Mouse (Mus musculus) neutrophil, adult 5-6 weeks (primary cell): Measurements from ENCODE around the gene Trim46. TPM values are rescaled to one million over a fixed set of nuclear protein-coding genes. Genes with fewer than 3 reads are reported as not detected.
A peak's percentile ranks its signal among the peaks of the same experiment; 100 is the strongest.
"Not testable (repeated sequence)": the region's sequence is repeated elsewhere in the genome, so short reads cannot be mapped to it uniquely, and the experiment has no call there.

ENCODE experiments used
- ATAC-seq: fragments of 151-379, 151-347 bp; 2 replicates; pipeline ENCODE4 v1.8.0; 2017; ENCODE audit warnings: mild to moderate bottlenecking, moderate TSS enrichment; ENCODE audit not compliant: insufficient number of reproducible peaks, poor library complexity, low FRiP score, severe bottlenecking; ENCODE audit errors: extremely low read depth
- total RNA-seq: library from RNA; stranded (forward); fragments of 200-1000 nt; gene quantifications from 2 replicates; pipeline ENCODE4 v1.2.3, GENCODE M21; 2017

Trim46 gene
- total RNA-seq, 1 experiment from 2014 or later: 2.2 TPM

DNA sequence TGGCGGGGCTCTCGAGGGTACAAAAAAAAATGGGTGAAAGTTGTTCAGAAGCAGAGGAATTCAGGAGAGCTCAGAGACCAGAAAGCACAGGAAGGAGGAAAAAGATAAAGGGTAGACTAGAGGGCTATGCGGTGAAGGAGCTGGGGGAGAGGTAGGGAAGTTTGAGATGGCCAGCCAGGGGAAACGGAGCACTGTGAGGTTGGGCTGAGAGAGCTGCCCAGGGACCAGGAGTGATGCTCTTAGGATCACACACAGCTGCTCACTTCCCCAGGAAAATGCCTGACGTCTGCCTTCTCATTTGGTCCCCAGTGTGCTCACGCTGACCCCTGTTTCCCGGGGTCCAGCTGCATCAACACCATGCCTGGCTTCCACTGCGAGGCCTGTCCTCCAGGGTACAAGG is 26.6 kb downstream of the Trim46 start:
- ATAC-seq: no peak

DNA sequence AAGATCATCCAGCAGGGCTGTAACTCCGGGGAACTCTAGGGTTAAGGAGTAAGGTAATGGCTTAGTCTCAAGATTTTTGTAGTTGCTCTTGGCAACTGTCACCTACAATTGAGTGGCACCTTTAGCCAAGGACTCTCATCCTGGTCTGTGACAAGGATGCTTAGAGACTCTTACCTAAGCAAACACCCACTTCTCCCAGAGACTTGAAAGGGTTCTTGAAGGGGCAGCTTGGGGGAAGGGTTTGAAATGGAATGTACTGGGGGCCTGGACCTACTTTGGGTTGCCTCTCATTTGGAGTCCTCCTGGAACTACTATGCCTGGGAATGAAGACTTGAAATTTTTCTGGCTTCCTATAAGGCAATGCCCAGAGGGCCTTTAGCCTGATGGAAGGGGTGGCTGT is 27.8 kb downstream of the Trim46 start:
- no peak for ATAC-seq

DNA sequence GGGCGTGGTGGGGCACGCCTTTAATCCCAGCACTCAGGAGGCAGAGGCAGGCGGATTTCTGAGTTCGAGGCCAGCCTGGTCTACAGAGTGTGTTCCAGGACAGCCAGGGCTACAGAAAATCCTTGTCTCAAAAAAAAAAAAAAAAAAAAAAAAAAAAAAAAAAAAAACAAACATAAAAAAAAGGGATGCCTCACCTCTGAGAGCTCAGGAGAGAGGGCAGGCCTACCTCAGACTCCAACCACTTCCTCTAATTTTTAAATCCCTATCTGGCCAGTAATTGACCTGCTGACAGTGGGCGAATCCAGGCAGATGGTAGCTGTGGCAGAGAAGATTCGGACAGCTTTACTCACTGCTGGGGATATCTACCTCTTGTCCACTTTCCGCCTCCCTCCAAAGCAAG is 29.7 kb downstream of the Trim46 start:
- not testable (repeated sequence) for ATAC-seq

DNA sequence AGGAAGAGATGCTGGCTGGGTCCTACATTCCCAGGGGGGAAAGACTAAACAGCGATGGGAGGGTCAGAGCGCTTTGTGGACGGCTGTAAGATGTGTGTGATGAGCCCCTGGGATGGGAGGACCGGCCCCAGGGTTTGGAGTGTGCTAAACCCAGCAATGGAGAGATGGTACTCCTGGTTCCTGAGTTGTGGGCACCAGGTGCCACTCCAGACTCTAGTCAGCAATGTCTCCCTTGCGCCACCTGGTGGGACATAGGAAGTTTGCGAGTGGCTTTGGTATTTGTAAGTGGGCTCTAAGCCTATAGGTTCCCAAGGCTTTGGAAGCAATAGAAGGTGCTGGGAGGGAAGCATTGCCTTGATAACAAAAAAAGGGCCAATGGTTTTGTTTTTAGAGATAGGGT is 30.3 kb downstream of the Trim46 start:
- ATAC-seq: peak; percentile 69

DNA sequence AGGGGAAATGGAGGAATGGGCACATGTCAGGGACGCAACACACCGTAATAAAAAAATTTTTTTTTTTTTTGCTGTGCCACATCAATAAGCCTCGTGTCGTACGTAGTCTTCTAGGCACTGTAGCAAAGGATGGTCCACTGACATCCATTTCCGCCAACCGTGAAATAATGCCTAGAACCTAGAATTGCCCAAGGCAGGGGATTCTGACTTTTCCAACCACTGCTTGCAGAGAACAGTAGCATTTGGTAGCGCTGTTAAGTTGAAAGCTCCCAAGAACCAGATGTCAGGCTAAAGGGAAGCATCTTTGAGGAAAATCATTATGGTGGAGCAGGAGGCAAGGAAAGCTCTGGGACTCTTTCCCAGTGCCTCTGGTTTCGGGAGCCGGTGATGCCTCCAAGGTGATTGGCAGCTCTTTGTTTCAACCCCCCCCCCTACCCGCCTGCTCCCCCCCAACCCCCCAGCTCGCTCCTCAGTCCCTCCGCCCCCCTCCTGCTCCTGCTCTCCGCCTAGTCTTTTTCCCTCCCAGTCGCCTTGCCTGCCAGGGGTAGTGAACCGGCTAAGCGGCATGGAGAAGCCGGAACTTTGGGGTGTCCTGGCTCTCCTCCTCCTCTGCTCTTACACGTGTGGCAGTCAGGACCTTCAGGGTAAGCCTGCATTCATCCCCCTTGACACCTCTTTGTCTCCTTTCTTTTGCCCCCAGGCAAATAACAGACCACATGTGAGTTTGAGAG is 31.3 kb downstream of the Trim46 start, which contains the start of gene Thbs3:
Thbs3 (plus strand) TSS at position 500 of the 731 bp plus-strand sequence.
- no peak for ATAC-seq

DNA sequence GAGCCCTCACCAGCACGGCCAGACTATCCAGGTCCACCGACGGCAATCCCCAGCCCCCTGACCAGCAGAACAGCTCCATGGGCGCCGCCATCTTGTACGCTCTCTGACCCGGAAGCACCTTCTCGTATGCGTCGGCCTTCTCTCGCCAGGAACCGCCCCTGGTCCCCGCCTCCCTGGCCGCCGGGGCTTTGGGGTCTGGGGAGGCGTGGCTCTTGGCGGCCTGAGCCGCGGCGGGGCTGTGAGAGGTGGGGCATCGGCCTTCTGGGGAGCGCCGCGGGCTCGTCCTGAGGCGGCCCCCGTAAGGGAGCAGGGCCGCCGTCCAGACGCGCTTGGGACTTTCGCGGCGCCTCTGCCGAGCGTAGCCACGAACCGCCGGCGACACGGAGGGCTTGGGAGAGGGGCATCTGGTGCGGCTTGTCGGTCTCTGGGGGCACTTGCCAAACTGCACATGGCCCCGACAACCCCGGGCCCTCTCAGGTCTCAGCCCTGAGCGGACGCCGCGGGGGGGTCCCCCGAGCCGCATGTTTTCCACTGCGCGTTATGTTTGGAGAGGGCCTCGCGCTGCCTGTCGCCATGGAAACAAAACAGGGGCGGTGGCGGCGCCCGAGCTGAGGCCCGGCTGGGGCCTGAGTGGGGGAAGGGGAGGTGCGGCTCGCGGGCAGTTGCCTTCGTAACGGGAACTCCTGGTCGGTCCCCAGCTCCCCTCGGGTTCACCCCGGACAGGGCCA is 32.1 kb downstream of the Trim46 start:
- ATAC-seq: peak; percentile 72

DNA sequence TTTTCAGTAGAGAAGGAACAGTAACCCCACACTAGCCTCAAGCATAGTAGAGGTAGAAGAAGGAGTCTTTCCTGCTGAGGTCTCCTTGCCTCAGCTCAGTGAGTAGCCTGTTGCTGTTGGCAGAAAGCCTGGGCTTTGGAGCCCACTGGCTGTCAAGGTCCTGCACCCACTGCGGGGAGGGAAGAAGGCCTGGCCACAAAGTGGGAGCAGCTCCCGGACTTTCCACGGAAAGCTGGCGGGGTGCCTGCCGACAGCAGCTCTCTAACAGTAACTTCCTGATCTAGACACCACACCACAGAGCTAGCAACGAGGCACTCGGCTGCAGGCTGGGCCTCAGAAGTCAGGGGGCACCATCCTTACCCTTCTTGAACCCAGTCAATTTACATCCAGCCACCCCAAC is 35.4 kb downstream of the Trim46 start:
- ATAC-seq: no peak

DNA sequence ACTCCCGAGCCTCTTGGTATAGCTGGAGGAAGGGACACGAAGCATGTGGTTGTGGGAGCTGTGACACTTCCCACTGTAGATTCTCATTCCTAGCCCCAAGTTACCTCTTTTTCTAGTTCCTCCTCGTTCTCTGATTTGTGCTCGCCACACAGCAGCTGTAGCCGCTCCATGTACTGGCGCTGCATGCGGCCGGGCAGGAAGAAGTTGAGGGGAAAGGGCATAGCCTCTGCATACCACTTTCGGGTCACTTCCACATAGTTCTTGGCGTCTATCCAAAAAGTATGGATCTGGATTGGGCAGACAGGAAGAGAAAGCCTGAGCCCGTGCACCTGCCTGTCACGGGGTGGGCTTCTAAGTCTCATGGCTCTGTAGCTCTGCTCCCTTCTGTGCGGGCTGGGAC is 35.9 kb downstream of the Trim46 start:
- no peak for ATAC-seq

DNA sequence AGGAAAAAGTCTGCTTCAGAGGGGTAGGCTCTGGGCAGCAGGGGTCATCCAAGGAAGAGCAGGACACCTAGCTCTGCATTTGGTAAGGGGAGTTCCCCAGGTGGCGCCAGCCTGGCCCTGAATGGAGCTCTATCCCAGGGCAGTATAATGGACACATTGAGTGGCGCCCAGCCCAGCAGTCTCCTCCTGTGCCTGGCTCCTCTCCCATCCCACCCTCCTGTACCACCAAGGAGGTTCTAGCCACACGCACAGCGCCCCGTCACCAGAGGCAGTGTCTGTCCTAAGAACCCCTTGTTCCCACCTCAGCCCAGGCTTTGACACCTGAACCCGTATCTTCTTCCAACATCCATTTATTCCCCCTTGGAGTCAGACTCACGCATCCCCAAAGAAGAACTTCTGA is 36.4 kb downstream of the Trim46 start:
- ATAC-seq: no peak

DNA sequence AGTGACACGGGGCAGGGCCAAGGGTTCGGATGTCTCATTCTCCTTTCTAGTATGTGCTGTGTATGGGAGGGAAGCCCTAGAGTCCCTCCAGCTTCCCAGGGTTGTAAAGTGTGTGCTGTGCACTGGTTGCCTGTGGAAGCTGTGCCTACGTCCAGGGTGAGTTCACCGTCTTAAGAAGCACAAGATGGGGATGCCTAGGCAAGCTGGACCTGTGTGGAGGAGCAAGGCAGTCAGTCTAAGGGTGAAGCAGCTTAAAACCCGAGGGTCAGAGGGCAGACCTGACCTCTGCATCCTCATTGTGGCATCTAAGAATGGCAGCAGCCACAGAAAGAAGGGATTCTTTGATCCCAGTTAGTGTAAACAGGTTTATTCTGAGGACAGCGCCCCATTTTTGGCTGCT is 37.4 kb downstream of the Trim46 start:
- no peak for ATAC-seq

DNA sequence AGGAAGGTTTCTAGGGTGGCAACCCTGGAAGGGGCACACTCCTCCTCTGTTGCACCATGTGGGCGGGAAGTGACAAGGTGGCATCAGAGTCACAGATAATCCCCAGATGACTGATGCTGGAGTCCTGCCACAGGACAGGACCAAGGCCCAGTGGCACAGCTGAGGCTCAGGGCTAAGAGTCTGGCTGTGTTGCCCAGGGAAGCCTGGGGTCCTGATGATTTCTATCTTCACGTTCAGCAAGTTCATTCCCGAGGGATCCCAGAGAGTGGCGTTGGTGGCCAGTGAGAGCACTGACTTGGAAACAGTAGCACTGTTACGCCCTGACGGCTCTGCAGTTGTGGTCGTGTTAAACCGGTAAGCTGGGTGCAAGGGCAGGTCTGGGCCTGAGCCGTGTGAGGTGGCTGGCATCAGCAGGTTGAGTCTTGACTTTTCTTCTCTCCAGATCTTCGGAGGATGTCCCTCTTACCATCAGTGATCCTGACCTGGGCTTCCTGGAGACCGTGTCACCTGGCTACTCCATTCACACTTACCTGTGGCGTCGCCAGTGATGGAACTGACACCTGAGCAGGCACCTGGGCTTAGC is 37.9 kb downstream of the Trim46 start:
- no peak for ATAC-seq

DNA sequence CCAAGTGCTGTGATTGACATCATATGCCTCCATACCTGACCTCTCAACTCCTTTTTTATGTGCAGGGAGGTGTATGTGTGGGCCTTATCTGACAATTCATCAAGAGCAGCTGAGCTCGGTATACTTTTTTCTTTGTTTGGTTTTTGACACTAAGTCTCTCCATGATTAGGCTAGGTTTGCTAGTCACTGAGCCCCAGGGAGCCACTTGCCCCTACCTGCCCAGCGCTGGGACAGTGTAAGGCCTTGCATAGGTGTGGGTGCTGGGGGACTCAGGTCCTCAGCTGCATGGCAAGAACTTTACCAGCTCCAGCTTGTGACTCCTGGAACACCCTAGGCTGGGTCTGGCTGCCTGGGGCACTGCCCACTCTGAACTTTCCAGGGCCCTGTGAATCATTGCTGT is 39.4 kb downstream of the Trim46 start:
- ATAC-seq: no peak

DNA sequence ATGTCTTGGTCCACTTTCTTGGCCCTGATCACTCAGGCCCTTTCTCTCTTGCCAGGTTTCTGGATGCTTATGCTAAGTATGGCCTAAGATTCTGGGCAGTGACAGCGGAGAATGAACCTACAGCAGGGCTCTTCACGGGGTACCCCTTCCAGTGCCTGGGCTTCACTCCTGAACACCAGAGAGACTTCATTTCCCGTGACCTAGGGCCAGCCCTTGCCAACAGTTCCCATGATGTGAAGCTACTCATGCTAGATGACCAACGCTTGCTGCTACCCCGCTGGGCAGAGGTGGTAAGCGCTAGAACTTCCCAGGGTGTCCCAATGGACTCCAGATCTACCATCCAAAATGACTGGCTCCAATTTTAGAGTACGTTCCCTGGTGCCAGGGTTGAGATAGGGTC is 40.0 kb downstream of the Trim46 start:
- no peak for ATAC-seq

DNA sequence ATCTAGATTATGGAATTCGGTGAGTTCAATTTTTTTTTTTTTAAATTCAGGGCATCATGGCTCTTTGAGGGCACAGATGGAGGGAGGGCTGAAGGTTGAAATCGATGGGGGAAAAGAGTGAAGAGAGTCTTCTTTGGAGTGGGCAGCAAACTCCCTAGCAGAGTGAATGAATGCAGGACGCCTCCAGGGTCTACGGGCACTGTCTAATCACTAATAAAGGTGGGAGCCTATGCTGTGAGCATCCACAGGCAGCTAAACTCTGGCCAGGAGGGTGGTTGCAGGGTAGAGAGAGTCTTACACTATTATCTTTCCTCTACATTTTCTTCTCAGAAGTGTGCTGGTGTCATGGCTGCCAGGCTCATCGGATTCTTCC is 43.0 kb downstream of the Trim46 start:
- no peak for ATAC-seq

DNA sequence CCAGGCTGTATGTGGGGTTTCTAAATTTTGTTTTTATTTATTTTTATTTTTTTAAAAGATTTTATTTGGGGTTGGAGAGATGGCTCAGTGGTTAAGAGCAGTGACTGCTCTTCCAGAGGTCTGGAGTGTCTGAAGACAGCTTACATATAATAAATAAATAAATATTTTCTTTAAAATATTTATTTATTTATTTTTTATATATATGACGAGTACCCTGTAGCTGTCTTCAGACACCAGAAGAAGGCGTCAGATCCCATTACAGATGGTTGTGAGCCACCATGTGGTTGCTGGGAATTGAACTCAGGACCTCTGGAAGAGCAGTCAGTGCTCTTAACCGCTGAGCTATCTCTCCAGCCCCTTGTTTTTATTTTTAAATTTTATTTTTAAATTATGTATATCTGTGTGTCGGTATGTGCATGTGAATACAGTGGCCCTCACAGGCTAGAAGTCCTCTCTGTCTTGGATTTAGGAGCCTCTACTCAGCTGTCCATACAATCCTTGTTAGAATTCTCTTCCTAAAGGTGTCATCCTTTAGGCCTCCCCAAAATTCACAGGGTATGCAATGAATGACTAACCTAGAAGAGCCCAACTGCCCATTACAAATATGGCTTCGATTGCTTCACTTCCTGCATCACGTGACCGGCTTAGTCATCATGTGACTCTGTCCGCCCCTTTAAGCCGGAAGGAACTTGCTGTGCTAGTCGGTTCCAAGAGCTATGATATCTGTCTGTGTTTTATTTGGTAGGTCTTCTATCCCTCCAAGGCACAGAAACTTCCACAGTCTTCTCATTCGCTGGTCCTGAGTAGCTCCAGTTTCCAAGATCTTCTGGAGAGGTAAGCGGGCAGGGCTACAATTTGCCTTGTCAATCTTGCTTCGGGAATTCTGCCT is 43.6 kb downstream of the Trim46 start, which contains the start of gene Gba:
Gba (plus strand) TSS at position 676 of the 889 bp plus-strand sequence.
- ATAC-seq: peak; percentile 93

DNA sequence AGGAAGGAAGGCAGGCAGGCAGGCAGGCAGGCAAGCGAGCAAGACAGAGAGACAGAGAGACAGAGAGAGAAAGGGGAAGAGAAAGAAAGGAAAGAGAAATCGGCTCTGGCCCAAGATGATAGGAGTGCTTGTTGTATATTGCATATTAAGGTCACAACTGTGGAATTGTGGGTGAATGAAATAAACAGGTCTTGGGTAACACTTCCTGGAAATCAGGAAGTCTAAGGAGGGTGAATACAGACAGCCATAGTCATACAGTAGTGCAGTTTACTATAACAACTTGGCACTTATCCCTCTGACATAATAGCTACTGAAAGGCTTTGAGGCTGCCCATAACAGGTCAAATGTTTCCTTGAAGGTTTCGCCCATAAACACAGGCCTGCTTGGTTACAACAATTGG is 46.3 kb downstream of the Trim46 start:
- ATAC-seq: no peak

DNA sequence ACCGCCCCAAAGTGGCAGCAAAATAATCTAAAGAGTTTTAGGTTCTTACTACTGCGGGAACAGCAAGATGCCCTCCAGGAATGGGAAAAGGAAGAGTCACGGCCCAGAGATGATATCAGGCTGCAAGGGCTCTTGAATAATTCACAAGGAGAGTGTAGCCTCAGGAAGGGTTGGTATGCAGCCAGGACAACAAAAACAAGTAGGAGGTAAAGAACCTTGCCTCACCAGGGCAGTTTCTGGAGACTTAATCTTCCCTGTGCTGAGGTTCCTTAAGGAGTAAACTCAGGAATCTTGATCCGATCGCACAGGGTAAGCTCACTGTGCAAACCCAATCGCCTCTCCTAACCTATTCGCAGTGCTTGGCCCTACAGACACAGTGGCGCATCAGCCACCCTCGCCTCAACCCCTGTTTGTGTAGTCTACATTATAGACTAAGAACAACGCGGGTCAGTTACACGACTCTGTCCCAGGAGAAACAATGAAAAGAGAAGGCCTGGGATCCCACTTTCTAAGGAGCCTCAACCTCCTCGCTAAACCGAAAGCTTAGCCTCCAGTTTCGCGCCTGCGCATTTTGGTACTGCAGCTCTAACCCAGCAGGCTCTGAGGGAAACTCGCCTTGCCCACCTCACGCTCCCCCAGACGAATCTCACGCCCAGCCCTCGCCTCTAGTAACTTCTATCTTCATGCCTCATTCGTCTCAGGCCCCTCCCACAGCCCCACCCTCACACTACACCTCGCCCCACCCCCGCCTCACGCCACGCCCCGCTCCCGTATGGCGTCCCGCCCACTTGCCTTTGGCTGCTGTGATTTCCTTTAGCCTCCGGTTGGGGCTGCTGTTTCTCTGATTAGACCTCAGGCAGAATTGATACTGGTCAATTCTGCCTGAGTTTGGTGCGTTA is 49.9 kb downstream of the Trim46 start:
- ATAC-seq: peak; percentile 92

DNA sequence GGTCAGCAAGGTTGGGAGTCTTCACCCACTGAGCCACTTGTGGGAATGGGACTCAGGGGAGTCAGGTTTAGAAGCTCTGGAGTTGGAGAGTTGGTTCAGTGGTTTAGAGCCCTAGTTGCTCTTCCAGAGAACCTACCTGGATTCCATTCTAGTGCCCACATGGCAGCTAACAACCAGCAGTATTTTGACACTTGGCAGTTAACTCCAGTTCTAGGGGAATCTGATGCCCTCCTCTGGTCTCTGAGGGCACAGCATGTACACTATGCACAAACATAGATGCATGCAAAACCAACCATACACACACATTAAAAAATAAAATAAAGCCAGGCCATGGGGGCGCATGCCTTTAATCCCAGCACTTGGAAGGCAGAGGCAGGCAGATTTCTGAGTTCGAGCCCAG is 52.3 kb downstream of the Trim46 start:
- no peak for ATAC-seq
